Mouse (Mus musculus) spleen, adult 2 months (tissue): ENCODE measurements around the gene Ptcra.

Experiments
- CTCF ChIP-seq: fragments of 200-500 bp; IDR thresholded peaks from 2 replicates; pipeline ENCODE4 v1.5.1; 2011; ENCODE audit warnings: mild to moderate bottlenecking, inconsistent platforms; ENCODE audit not compliant: insufficient read depth, insufficient read length, insufficient replicate concordance; ENCODE audit errors: extremely low read depth
- POLR2A ChIP-seq: fragments of 200-500 bp; IDR thresholded peaks from 2 replicates; pipeline ENCODE4 v1.6.1; 2011; ENCODE audit warnings: low read depth, low read length, inconsistent platforms

DNA sequence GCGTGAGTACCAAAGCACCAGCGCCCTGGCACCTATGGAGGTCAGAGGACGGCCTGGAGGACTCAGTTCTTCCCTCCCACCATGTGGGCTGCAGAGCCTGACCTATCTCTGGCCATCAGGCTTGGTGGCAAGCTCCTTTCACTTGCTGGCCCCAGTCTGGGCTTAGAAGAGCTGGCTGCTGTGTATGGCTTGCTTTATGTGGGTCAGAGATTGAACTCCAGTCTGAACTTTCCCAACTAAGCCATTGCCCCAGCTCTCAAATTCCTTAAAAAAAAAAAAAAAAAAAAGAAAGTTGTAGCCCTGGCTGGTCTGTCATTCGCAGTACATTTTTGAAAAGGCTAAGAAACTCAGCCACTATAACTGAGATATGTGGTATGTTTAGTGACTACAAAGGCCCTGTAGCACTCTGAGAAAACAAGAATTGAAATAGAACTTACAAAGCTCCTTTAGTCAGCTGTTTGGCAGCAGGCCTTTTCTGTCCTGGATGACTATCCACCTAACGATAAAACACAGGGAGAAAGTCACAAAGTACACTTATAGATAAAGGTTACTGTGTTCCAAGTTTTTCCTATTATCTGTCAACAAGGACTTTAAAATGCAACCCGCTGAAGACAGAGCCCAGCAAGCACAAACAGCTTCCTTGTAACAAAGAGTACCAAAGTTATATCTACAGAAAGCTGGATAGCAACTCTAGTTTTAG is 45.8 kb upstream of the Ptcra start:
- TF ChIP-seq CTCF (no peak), POLR2A (no peak)
